Mouse (Mus musculus) bone marrow, adult 2 months (tissue): ENCODE measurements around the gene Dnajb5. TPM values are rescaled to one million over a fixed set of nuclear protein-coding genes. Genes with fewer than 3 reads are reported as not detected.
A peak's percentile ranks its signal among the peaks of the same experiment; 100 is the strongest.
"Not testable (repeated sequence)": the region's sequence is repeated elsewhere in the genome, so short reads cannot be mapped to it uniquely, and the experiment has no call there.

Experiments
- H3K27ac ChIP-seq: fragments of 200-500 bp; 2 replicates; pipeline ENCODE4 v1.5.1; 2012; ENCODE audit warnings: low read depth, mild to moderate bottlenecking, control low read depth, inconsistent platforms, low read length; ENCODE audit not compliant: control insufficient read depth, poor library complexity, insufficient read depth
- H3K4me1 ChIP-seq: fragments of 200-500 bp; 2 replicates; pipeline ENCODE4 v1.6.1; 2011; ENCODE audit warnings: low read length; ENCODE audit not compliant: control insufficient read depth, insufficient read depth
- H3K4me3 ChIP-seq: fragments of 200-500 bp; replicated peaks from 2 replicates; pipeline ENCODE3; 2011; ENCODE audit warnings: mild to moderate bottlenecking, low read depth, low read length, control low read depth; ENCODE audit not compliant: control insufficient read depth
- CTCF ChIP-seq: fragments of 200-500 bp; IDR thresholded peaks from 2 replicates; pipeline ENCODE4 v1.5.1; 2011; ENCODE audit warnings: low read length, control low read depth; ENCODE audit not compliant: control insufficient read depth, insufficient read depth
- POLR2A ChIP-seq: fragments of 200-500 bp; IDR thresholded peaks from 2 replicates; pipeline ENCODE4 v1.6.1; 2011; ENCODE audit warnings: low read depth, mild to moderate bottlenecking, control low read depth, low read length, borderline replicate concordance; ENCODE audit not compliant: control insufficient read depth
- WGBS: fragments of 180-500 bp; shearing (Covaris S2); methylation state at CpG from one replicate; pipeline ENCODE4 v1.1.7; 2018; 5-methylcytosine and 5-hydroxymethylcytosine counted together
- polyA plus RNA-seq: library from polyadenylated mRNA; stranded (reverse); fragments of >200 nt; gene quantifications from 2 replicates; pipeline ENCODE4 v1.2.4, GENCODE M21; 2011; ENCODE audit warnings: low replicate concordance; ENCODE audit not compliant: missing spikeins, insufficient read depth, insufficient read length

The Dnajb5 gene
- polyA plus RNA-seq, 1 experiment = 2.8 TPM

DNA sequence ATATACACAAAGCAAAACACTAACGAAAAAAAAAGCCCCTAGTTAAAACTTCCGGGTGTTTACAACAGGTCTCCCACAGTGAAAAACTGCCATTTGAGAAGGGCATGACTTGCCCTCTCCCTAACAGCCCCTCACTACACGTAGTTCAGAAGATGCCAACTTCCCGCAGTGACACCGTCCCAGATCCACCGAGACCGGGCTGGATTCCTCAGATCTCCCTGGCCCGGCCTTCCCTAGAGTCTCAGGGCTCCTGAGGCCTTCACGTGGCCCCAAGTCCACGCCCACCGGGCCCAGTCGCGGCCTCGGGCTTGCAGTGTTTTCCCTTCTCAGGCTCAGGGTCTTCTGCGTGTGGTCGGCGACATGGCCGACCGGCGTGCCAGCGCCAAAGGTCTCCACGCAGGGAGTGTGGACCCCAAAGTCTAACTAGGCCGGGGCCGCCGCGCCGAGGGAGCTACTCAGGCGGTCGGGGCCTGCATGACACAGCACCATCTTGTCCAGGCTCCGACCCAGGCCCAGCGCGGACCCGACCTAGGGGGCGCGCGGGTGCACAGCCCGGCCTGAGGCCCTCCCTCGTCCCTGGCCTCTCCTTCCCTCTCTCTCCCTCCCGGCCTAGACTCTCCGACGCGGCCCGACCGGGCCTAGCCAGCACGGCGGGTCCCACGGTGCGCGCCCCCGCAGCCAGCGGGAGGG is 50.0 kb downstream of the Dnajb5 start:
- peak overlapping the region; percentile 99 for H3K4me3 ChIP-seq
- WGBS = 1% methylated on average over 51 of the region's 51 CpGs
- TF ChIP-seq CTCF = no peak; the same call in 1 of the 2 replicates
- TF ChIP-seq POLR2A = peak; percentile 47; the same call in 1 of the 2 replicates
- H3K27ac ChIP-seq = peak overlapping the region; percentile 95
- no peaks in the 10 kb centered on the region; the same call in 1 of the 2 replicates for H3K4me1 ChIP-seq

DNA sequence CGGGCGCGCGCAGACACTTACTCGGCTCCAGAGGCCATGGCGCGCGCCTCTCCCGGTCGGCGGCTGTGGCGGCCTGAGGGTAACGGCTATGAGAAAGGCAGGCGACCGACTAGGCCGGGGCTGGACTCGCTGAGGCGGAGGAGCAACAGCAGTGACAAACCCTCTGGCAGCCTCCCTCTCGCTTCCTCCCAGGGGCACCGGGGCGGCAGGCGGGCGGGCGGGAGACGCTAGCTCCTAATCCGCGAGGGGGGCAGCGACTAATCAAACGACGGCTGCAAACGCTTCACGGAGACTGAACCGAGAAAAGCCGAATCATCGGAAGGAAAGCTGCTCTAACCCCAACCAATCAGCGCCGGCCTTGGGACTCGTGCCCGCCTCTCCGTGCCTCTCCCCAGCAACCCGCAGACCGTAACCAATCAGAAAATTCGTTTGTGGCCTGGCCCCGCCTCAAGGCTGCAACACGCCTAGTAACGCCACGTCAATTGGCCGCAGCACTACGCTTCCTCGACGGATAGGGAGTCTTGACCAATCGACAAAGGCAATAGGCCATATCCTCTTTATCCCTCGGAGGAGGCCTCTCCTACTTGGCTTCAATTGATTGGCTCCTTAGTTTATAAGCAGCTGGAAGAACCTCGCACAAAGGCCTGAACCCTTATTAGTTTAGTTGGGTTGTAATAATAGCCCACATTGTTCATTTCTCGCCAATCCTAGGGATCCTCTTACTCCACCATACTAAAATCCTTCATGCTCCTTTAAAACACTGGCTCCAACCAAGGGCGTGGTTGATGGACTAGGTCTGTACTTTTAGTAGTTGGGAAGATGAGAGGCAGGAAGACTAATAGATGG is 50.8 kb downstream of the Dnajb5 start, which contains the start of gene Vcp:
Gene Vcp, minus strand, starts transcription at position 367 of the 846 bp plus-strand sequence.
- WGBS = 1% methylated on average over 56 of the region's 56 CpGs
- TF ChIP-seq POLR2A = peak; percentile 9; the same call in 1 of the 2 replicates
- peak within 1 kb of the TSS; percentile 99 for H3K4me3 ChIP-seq
- H3K27ac ChIP-seq = peak within 1 kb of the TSS; percentile 95
- not testable (repeated sequence) for H3K4me1 ChIP-seq

DNA sequence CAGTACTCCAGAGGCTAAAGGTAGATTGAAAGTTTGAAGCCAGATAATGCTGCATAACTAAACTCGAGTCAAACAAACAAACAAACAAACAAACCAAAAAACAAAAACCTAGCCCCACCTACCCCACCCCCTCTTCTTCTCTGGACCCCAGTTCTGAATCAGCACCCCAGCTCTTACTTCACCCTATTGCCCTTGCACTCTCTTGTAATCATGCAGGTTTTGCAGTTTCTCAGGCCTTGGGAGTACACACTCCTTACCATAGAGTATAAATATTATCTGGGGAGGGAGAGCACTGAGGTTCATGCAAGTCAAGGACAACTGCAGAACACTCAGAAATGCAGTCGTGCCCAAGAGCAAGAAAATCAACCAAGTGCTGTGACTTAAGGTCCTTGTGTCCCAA is 51.7 kb downstream of the Dnajb5 start:
- H3K4me3 ChIP-seq = no peak overlapping the region
- WGBS = 81% methylated on average over 2 of the region's 2 CpGs
- no peak overlapping the region for H3K27ac ChIP-seq
- no peaks in the 10 kb centered on the region; the same call in 1 of the 2 replicates for H3K4me1 ChIP-seq
- no peak for TF ChIP-seq POLR2A
- TF ChIP-seq CTCF = no peak

DNA sequence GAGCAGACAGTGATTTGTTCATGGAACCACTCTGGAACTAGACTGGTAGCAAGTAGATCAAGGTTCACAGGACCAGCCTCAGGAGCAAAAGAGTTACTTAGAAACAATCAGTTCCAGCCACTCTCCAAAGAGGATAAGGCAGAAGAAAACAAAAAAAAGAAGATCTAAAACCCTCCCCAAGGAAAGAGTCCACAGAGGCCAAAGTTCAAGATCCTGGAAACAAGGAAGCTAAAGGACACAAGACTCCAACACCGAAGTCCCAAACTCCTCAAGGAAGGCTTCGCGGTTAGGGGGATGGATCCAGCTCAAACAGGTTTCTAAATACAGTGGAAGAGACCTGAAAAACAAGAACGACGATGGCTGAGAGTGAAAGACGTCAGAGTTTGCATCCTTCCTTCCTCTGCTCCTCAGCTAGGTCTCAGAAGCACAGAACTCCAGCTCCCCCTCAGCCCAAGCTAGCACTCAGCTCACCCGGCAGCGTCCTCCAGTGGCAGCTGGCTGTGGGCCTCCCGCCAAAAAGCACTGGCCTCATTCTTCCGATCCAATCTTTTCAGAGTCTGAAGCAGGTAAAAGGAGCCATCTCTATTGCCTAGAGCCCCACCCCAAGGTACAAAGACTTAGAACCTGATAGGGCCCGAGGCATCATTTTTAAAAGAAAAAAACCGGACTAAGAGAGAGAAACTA is 53.3 kb downstream of the Dnajb5 start:
- no peaks in the 10 kb centered on the region; the same call in 1 of the 2 replicates for H3K4me1 ChIP-seq
- 88% methylated on average over 12 of the region's 12 CpGs for WGBS
- H3K27ac ChIP-seq = no peak overlapping the region
- TF ChIP-seq POLR2A (no peak), CTCF (no peak)
- no peak overlapping the region for H3K4me3 ChIP-seq

DNA sequence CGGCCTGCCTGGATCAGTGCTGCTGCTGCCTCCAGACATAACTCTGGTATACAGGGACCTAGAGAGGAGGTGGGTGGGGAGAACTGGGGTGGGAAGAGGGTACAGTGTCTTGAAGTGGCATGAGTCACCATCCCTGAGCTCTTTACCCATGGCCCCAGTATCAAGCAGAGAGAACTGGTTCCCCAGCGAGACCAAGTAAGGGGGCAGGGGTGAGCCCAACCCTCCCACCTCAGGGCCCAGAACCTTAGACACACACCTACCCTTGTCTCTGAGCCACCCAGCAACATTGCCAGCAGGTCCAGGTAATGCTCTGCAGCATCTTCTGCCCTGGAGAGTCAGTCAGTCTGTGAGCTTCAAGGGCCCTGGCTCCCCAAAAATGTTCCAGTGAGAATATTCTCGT is 55.3 kb downstream of the Dnajb5 start:
- no peak overlapping the region for H3K4me3 ChIP-seq
- TF ChIP-seq CTCF (no peak), POLR2A (no peak)
- 87% methylated on average over 3 of the region's 3 CpGs for WGBS
- H3K27ac ChIP-seq = no peak overlapping the region
- H3K4me1 ChIP-seq = no peaks in the 10 kb centered on the region

DNA sequence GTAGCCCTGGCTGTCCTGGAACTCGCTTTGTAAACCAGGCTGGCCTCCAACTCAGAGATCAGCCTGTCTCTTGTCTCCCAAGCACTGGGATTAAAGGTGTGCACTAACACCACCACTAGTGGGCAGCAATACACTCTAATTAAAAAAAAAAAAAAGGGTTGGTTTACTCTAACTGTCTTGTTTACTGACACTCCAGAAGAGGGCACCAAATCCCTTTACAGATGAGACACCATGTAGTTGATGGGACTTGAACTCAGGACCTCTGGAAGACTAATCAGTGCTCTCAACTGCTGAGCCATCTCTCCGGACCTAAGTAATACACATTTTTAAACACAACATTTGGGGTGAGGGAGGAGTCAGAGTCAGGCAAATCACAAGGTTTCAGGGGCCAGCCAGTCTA is 56.2 kb downstream of the Dnajb5 start:
- 0 out of 2 replicates have a peak, but pooled peaks have one; percentile 0 for TF ChIP-seq CTCF
- no peak for TF ChIP-seq POLR2A
- no peak overlapping the region for H3K27ac ChIP-seq
- no peaks in the 10 kb centered on the region; the same call in 1 of the 2 replicates for H3K4me1 ChIP-seq
- WGBS = 53% methylated on average over 2 of the region's 2 CpGs
- H3K4me3 ChIP-seq = no peak overlapping the region

Other genes with a start within 250 kb of the Dnajb5 start
- gene 4930578G10Rik, start 214.3 kb upstream of the Dnajb5 start, polyA plus RNA-seq = not detected in 2 replicates
- gene Ccl19, start 193.2 kb upstream of the Dnajb5 start, polyA plus RNA-seq = 3.8 TPM in 1 of 2 replicates, not detected in the other
- gene Ccl21a, start 175.8 kb upstream of the Dnajb5 start, polyA plus RNA-seq = not detected in 2 replicates
- 0.45 and 0.84 TPM in 2 replicates for gene Fam205a1, start 95.9 kb upstream of the Dnajb5 start, polyA plus RNA-seq
- gene Gm12394, start 93.0 kb upstream of the Dnajb5 start, polyA plus RNA-seq = not detected in 2 replicates
- gene Fam205c, start 75.6 kb upstream of the Dnajb5 start, polyA plus RNA-seq = not detected in 2 replicates
- gene Phf24, start 33.2 kb upstream of the Dnajb5 start, polyA plus RNA-seq = not detected in 2 replicates
- gene 1700022I11Rik, start 19.8 kb downstream of the Dnajb5 start, polyA plus RNA-seq = not detected in 2 replicates
- 57.6 and 93.9 TPM in 2 replicates for gene Vcp, start 50.7 kb downstream of the Dnajb5 start, polyA plus RNA-seq
- gene Fancg, start 60.7 kb downstream of the Dnajb5 start, polyA plus RNA-seq = 12.8 and 19.0 TPM in 2 replicates
- gene Pigo, start 76.0 kb downstream of the Dnajb5 start, polyA plus RNA-seq = 14.7 and 23.6 TPM in 2 replicates
- gene Stoml2, start 81.9 kb downstream of the Dnajb5 start, polyA plus RNA-seq = 40.9 and 48.4 TPM in 2 replicates
- 46.2 and 77.6 TPM in 2 replicates for gene Fam214b, start 96.4 kb downstream of the Dnajb5 start, polyA plus RNA-seq
- gene Unc13b, start 109.1 kb downstream of the Dnajb5 start, polyA plus RNA-seq = 0.61 and 3.8 TPM in 2 replicates